Comparison of ENCODE assay signal across 8 mouse cellular contexts in the genomic region with DNA sequence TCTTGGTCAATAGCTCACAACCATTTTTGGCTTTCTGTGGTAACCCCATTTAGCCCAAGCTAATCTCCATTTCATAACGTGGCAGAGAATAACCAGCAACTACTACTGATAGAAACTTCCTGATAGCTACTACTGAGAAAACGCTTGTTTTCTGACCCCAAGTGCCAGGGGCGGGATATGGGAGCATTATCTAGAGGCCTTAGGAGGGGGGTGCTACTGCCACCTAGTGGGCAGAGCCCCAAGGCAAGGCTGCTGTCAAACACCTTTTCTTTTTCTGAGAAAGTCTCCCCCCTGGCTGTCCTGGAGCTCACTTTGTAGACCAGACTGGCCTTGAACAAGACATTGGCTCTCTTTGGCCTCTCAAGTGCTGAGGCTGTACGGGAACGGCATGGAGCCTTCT. TPM values are rescaled to one million over a fixed set of nuclear protein-coding genes. Genes with fewer than 3 reads are reported as not detected.
DNase-seq lines count a peak whose midpoint lies in the region; ATAC-seq and TF ChIP-seq lines count a peak whose summit lies in the region.

No protein-coding gene starts in this region.

- peak; percentile 93 for TF ChIP-seq CTCF in E14TG2a.4 (conservative IDR thresholded peaks at IDR 0.05; ENCODE audit: low read length)
- peak; percentile 44; the same call in 1 of the 2 replicates for TF ChIP-seq CTCF in olfactory bulb, adult 2 months (IDR thresholded peaks at IDR 0.05; ENCODE audit: insufficient read depth, low read depth, low read length)
- TF ChIP-seq CTCF in thymus, adult 2 months (IDR thresholded peaks at IDR 0.05; ENCODE audit: borderline replicate concordance, control insufficient read depth, extremely low read depth, insufficient read depth, low read length, poor library complexity) = peak; percentile 82; the same call in 1 of the 2 replicates

- peaks cover 63% of the 10 kb centered on the region for H3K4me1 ChIP-seq in E14TG2a.4 (replicated peaks; ENCODE audit: low read depth, low read length)
- peaks cover 22% of the 10 kb centered on the region for H3K4me1 ChIP-seq in forebrain, embryonic 12.5 days
- peaks cover 16% of the 10 kb centered on the region for H3K4me1 ChIP-seq in lung, embryonic 15.5 days
- peaks cover 2% of the 10 kb centered on the region; the same call in 1 of the 2 replicates for H3K4me1 ChIP-seq in olfactory bulb, adult 2 months (ENCODE audit: control insufficient read depth, insufficient read depth, low read length)
- H3K4me1 ChIP-seq in thymus, adult 2 months (replicated peaks; ENCODE audit: control insufficient read depth, insufficient read depth, low read length) = peaks cover 5% of the 10 kb centered on the region

- peak; percentile 18; the same call in 1 of the 2 replicates for ATAC-seq in forebrain, embryonic 12.5 days (ENCODE audit: low FRiP score)
- ATAC-seq in lung, embryonic 15.5 days (ENCODE audit: borderline replicate concordance, extremely low read depth, low FRiP score, low TSS enrichment) = no peak

- no peak for TF ChIP-seq POLR2A in olfactory bulb, adult 2 months (IDR thresholded peaks at IDR 0.05; ENCODE audit: insufficient read depth, low read depth, low read length)
- TF ChIP-seq POLR2A in thymus, adult 2 months (IDR thresholded peaks at IDR 0.05; ENCODE audit: control insufficient read depth, extremely low read depth, insufficient read depth, low read length, poor library complexity) = no peak

- intact Hi-C loops in heart, postnatal 10 days (cut with DNase I) = no loop called here

- peaks cover 48% of the 10 kb centered on the region for H3K36me3 ChIP-seq in E14TG2a.4 (ENCODE audit: insufficient read depth, low read length)
- peaks cover 40% of the 10 kb centered on the region for H3K36me3 ChIP-seq in forebrain, embryonic 12.5 days (replicated peaks)
- peaks cover 38% of the 10 kb centered on the region for H3K36me3 ChIP-seq in lung, embryonic 15.5 days
- H3K36me3 ChIP-seq in thymus, adult 2 months (ENCODE audit: control insufficient read depth, insufficient read depth, low read length) = peaks cover 29% of the 10 kb centered on the region

- WGBS in forebrain, embryonic 12.5 days = 4% methylated on average over 5 of the region's 5 CpGs
- WGBS in large intestine, adult 2 months = 0% methylated on average over 5 of the region's 5 CpGs
- WGBS in lung, embryonic 15.5 days = under 1% methylated on average over 5 of the region's 5 CpGs
- under 1% methylated on average over 5 of the region's 5 CpGs for WGBS in olfactory bulb, adult 2 months
- WGBS in thymus, adult 2 months = under 1% methylated on average over 5 of the region's 5 CpGs

- peak; percentile 86 for DNase-seq in c-Kit-positive CD71-negative TER-119-negative erythroid progenitor cells, embryonic 14.5 days (ENCODE audit: low read depth)
- peak; percentile 85 to 89 for DNase-seq in heart, postnatal 10 days
- DNase-seq in large intestine, adult 2 months (ENCODE audit: low read depth, low spot score) = peak; percentile 53
- DNase-seq in thymus, adult 2 months = peak; percentile 86

- no peaks in the 10 kb centered on the region for H3K27me3 ChIP-seq in E14TG2a.4 (ENCODE audit: insufficient read depth, low read length)
- H3K27me3 ChIP-seq in forebrain, embryonic 12.5 days = no peaks in the 10 kb centered on the region
- H3K27me3 ChIP-seq in lung, embryonic 15.5 days = no peaks in the 10 kb centered on the region
- H3K27me3 ChIP-seq in thymus, adult 2 months (ENCODE audit: control insufficient read depth, insufficient read depth, low read length) = no peaks in the 10 kb centered on the region

- peak overlapping the region; percentile 97 for H3K4me2 ChIP-seq in forebrain, embryonic 12.5 days
- peak overlapping the region; percentile 70 for H3K4me2 ChIP-seq in lung, embryonic 15.5 days

- H3K27ac ChIP-seq in forebrain, embryonic 12.5 days = no peak overlapping the region
- H3K27ac ChIP-seq in lung, embryonic 15.5 days = no peak overlapping the region
- H3K27ac ChIP-seq in olfactory bulb, adult 2 months (ENCODE audit: insufficient read depth, low read depth, low read length) = no peak overlapping the region
- H3K27ac ChIP-seq in thymus, adult 2 months (ENCODE audit: control insufficient read depth, insufficient read depth, low read length) = no peak overlapping the region

- 0 out of 2 replicates have a peak, but pooled peaks cover 3% of the 10 kb centered on the region for H3K9me3 ChIP-seq in E14TG2a.4 (ENCODE audit: low read length)
- H3K9me3 ChIP-seq in forebrain, embryonic 12.5 days = no peaks in the 10 kb centered on the region
- H3K9me3 ChIP-seq in lung, embryonic 15.5 days = no peaks in the 10 kb centered on the region

- 0 out of 2 replicates have a peak overlapping the region, but pooled peaks have one; percentile 22 for H3K9ac ChIP-seq in forebrain, embryonic 12.5 days
- H3K9ac ChIP-seq in lung, embryonic 15.5 days = peak overlapping the region; percentile 91

- H3K4me3 ChIP-seq in E14TG2a.4 (replicated peaks; ENCODE audit: low read length) = peak overlapping the region; percentile 97
- peak overlapping the region; percentile 96 for H3K4me3 ChIP-seq in forebrain, embryonic 12.5 days (replicated peaks)
- peak overlapping the region; percentile 90 for H3K4me3 ChIP-seq in lung, embryonic 15.5 days
- peak overlapping the region; percentile 38 for H3K4me3 ChIP-seq in olfactory bulb, adult 2 months (ENCODE audit: insufficient read depth, low read depth, low read length)
- H3K4me3 ChIP-seq in thymus, adult 2 months (ENCODE audit: control insufficient read depth, insufficient read depth, low read length) = peak overlapping the region; percentile 16; the same call in 1 of the 2 replicates

RNA-seq across cellular contexts. Expression of a gene that starts 1.2 kb away (rescaled TPM):
- 728 and 759 TPM in 2 replicates for polyA plus RNA-seq in forebrain, embryonic 12.5 days (2016; fragmentation: Nextera tagmentation; extraction: Ambion mirVana)
- 100 to 1,000 TPM; 464 to 577 TPM for total RNA-seq in heart, postnatal 10 days (2021)
- 3,102 and 3,530 TPM in 2 replicates for polyA plus RNA-seq in large intestine, adult 2 months (2012; rRNA removed)
- polyA plus RNA-seq in lung, embryonic 15.5 days (2015; fragmentation: Nextera tagmentation; extraction: Ambion mirVana) = 891 and 915 TPM in 2 replicates
- polyA plus RNA-seq in olfactory bulb, adult 2 months (2012; ENCODE audit: insufficient read depth, insufficient read length, low replicate concordance, missing spikeins) = not detected in 2 replicates
- polyA plus RNA-seq in thymus, adult 2 months (2012; rRNA removed) = 2,836 and 2,976 TPM in 2 replicates

RNA-seq across cellular contexts. Expression of a gene that starts 6.5 kb away (rescaled TPM):
- 54.5 and 55.6 TPM in 2 replicates for polyA plus RNA-seq in forebrain, embryonic 12.5 days (2016; fragmentation: Nextera tagmentation; extraction: Ambion mirVana)
- total RNA-seq in heart, postnatal 10 days (2021) = 10 to 100 TPM; 23.2 to 24.3 TPM
- 22.4 and 22.9 TPM in 2 replicates for polyA plus RNA-seq in large intestine, adult 2 months (2012; rRNA removed)
- 65.4 and 66.0 TPM in 2 replicates for polyA plus RNA-seq in lung, embryonic 15.5 days (2015; fragmentation: Nextera tagmentation; extraction: Ambion mirVana)
- polyA plus RNA-seq in olfactory bulb, adult 2 months (2012; ENCODE audit: insufficient read depth, insufficient read length, low replicate concordance, missing spikeins) = not detected in 2 replicates
- 10.7 and 12.8 TPM in 2 replicates for polyA plus RNA-seq in thymus, adult 2 months (2012; rRNA removed)

RNA-seq across cellular contexts. Expression of a gene that starts 6.6 kb away (rescaled TPM):
- polyA plus RNA-seq in forebrain, embryonic 12.5 days (2016; fragmentation: Nextera tagmentation; extraction: Ambion mirVana) = 41.5 and 42.1 TPM in 2 replicates
- total RNA-seq in heart, postnatal 10 days (2021) = 10 to 100 TPM; 16.7 to 18.2 TPM
- 8.3 and 9.4 TPM in 2 replicates for polyA plus RNA-seq in large intestine, adult 2 months (2012; rRNA removed)
- 20.7 and 24.2 TPM in 2 replicates for polyA plus RNA-seq in lung, embryonic 15.5 days (2015; fragmentation: Nextera tagmentation; extraction: Ambion mirVana)
- not detected in 2 replicates for polyA plus RNA-seq in olfactory bulb, adult 2 months (2012; ENCODE audit: insufficient read depth, insufficient read length, low replicate concordance, missing spikeins)
- 10.1 and 11.3 TPM in 2 replicates for polyA plus RNA-seq in thymus, adult 2 months (2012; rRNA removed)

RNA-seq across cellular contexts. Expression of a gene that starts 20.6 kb away (rescaled TPM):
- 353 and 383 TPM in 2 replicates for polyA plus RNA-seq in forebrain, embryonic 12.5 days (2016; fragmentation: Nextera tagmentation; extraction: Ambion mirVana)
- 10 to 100 TPM; 35.5 to 39.1 TPM for total RNA-seq in heart, postnatal 10 days (2021)
- 28.5 and 31.3 TPM in 2 replicates for polyA plus RNA-seq in large intestine, adult 2 months (2012; rRNA removed)
- 262 and 286 TPM in 2 replicates for polyA plus RNA-seq in lung, embryonic 15.5 days (2015; fragmentation: Nextera tagmentation; extraction: Ambion mirVana)
- polyA plus RNA-seq in olfactory bulb, adult 2 months (2012; ENCODE audit: insufficient read depth, insufficient read length, low replicate concordance, missing spikeins) = not detected in 2 replicates
- 67.6 and 92.9 TPM in 2 replicates for polyA plus RNA-seq in thymus, adult 2 months (2012; rRNA removed)

RNA-seq across cellular contexts. Expression of a gene that starts 46.8 kb away (rescaled TPM):
- 1,436 and 1,463 TPM in 2 replicates for polyA plus RNA-seq in forebrain, embryonic 12.5 days (2016; fragmentation: Nextera tagmentation; extraction: Ambion mirVana)
- 100 to 1,000 TPM; 183 to 245 TPM for total RNA-seq in heart, postnatal 10 days (2021)
- polyA plus RNA-seq in large intestine, adult 2 months (2012; rRNA removed) = 147 and 222 TPM in 2 replicates
- polyA plus RNA-seq in lung, embryonic 15.5 days (2015; fragmentation: Nextera tagmentation; extraction: Ambion mirVana) = 1,439 and 1,513 TPM in 2 replicates
- polyA plus RNA-seq in olfactory bulb, adult 2 months (2012; ENCODE audit: insufficient read depth, insufficient read length, low replicate concordance, missing spikeins) = 797 TPM in 1 of 2 replicates, not detected in the other
- 407 and 496 TPM in 2 replicates for polyA plus RNA-seq in thymus, adult 2 months (2012; rRNA removed)

Comparison
In these comparisons a context has a peak if more than half of its experiments do, and no peak if none do; other contexts are left out.
1. H3K4me3 ChIP-seq: peak in every context shown above with its lines; median percentile 97 in E14TG2a.4; 96 in forebrain, embryonic 12.5 days; 90 in lung, embryonic 15.5 days; 38 in olfactory bulb, adult 2 months; 16 in thymus, adult 2 months.
2. RNA of a gene that starts 6.5 kb away (polyA plus RNA-seq): 65.4 to 66.0 TPM in lung, embryonic 15.5 days, 54.5 to 55.6 TPM in forebrain, embryonic 12.5 days, 22.4 to 22.9 TPM in large intestine, adult 2 months and 10.7 to 12.8 TPM in thymus, adult 2 months; not detected in olfactory bulb, adult 2 months; every median in the first group is over 10 times any median in the second.
3. Peak in every context shown above with its lines, with median percentiles within 50 percentile points of each other: CTCF ChIP-seq and DNase-seq.